Mouse (Mus musculus) hindbrain, embryonic 16.5 days (tissue): Measurements from ENCODE around the gene Rbbp7. TPM values are rescaled to one million over a fixed set of nuclear protein-coding genes. Genes with fewer than 3 reads are reported as not detected.

Experiments used
- ATAC-seq: fragments of 200-750 bp; cut with Nextera tagmentation; 2 replicates; pipeline ENCODE4 v1.8.0; 2017; ENCODE audit warnings: moderate TSS enrichment, moderate library complexity
- H3K27ac ChIP-seq: fragments of 300-500 bp; sonication (generic); 2 replicates; pipeline ENCODE4 v1.5.1; 2014; ENCODE audit warnings: low read depth, mild to moderate bottlenecking, control low read depth, low read length, moderate library complexity
- H3K27me3 ChIP-seq: fragments of 300-500 bp; sonication (generic); replicated peaks from 2 replicates; pipeline ENCODE4 v1.6.1; 2014; ENCODE audit warnings: low read length; ENCODE audit not compliant: control insufficient read depth, insufficient read depth
- H3K36me3 ChIP-seq: fragments of 300-500 bp; sonication (generic); 2 replicates; pipeline ENCODE4 v1.6.1; 2014; ENCODE audit warnings: mild to moderate bottlenecking, low read length, moderate library complexity, mixed read lengths; ENCODE audit not compliant: control insufficient read depth, insufficient read depth
- H3K4me1 ChIP-seq: fragments of 300-500 bp; sonication (generic); 2 replicates; pipeline ENCODE4 v1.6.1; 2014; ENCODE audit warnings: low read depth, low read length; ENCODE audit not compliant: control insufficient read depth, insufficient read depth
- H3K4me2 ChIP-seq: fragments of 300-500 bp; sonication (generic); 2 replicates; pipeline ENCODE4 v1.6.1; 2014; ENCODE audit warnings: mild to moderate bottlenecking, low read length, control low read depth, moderate library complexity
- H3K4me3 ChIP-seq: fragments of 300-500 bp; sonication (generic); 2 replicates; pipeline ENCODE4 v1.5.1; 2014; ENCODE audit warnings: mild to moderate bottlenecking, low read length, control low read depth, moderate library complexity
- H3K9ac ChIP-seq: fragments of 300-500 bp; sonication (generic); 2 replicates; pipeline ENCODE4 v1.6.1; 2014; ENCODE audit warnings: low read depth, mild to moderate bottlenecking, control low read depth, low read length, moderate library complexity
- H3K9me3 ChIP-seq: fragments of 300-500 bp; sonication (generic); 2 replicates; pipeline ENCODE4 v1.6.1; 2014; ENCODE audit warnings: mild to moderate bottlenecking, low read length, moderate library complexity; ENCODE audit not compliant: control insufficient read depth
- WGBS: fragments of 180-500 bp; shearing (Covaris S2); extraction: QIAGEN DNeasy Blood & Tissue Kit; methylation state at CpG from one replicate; pipeline ENCODE4 v1.1.7; 2014; 5-methylcytosine and 5-hydroxymethylcytosine counted together
- polyA plus RNA-seq: library from polyadenylated mRNA; unstranded; fragments of >200 nt; fragmentation: Nextera tagmentation; extraction: Ambion mirVana; gene quantifications from 2 replicates; pipeline ENCODE4 v1.2.1, GENCODE M21; 2015

Gene Rbbp7
- polyA plus RNA-seq, 1 experiment from 2014 or later: 258 TPM

GRCm38 (mm10) chrX:162736140-162736659 is 24.0 kb upstream of the Rbbp7 start:
- H3K4me2 ChIP-seq: peak overlapping the region; percentile 63
- peak overlapping the region; percentile 50; the same call in 1 of the 2 replicates for H3K9ac ChIP-seq
- H3K9me3 ChIP-seq: no peaks in the 10 kb centered on the region
- no peaks in the 10 kb centered on the region for H3K36me3 ChIP-seq
- WGBS: 20% methylated on average over 6 of the region's 9 CpGs
- no peaks in the 10 kb centered on the region for H3K4me1 ChIP-seq
- H3K27ac ChIP-seq: peak overlapping the region; percentile 78
- peak overlapping the region; percentile 35 for H3K4me3 ChIP-seq
- no peaks in the 10 kb centered on the region for H3K27me3 ChIP-seq
- peak; percentile 72 for ATAC-seq

GRCm38 (mm10) chrX:162748696-162749420 is 11.3 kb upstream of the Rbbp7 start:
- no peak overlapping the region for H3K27ac ChIP-seq
- ATAC-seq: no peak
- WGBS: 57% methylated on average over 9 of the region's 9 CpGs
- H3K27me3 ChIP-seq: no peaks in the 10 kb centered on the region
- H3K9ac ChIP-seq: no peak overlapping the region
- no peaks in the 10 kb centered on the region for H3K4me1 ChIP-seq
- H3K9me3 ChIP-seq: no peaks in the 10 kb centered on the region
- H3K4me2 ChIP-seq: no peak overlapping the region
- no peaks in the 10 kb centered on the region for H3K36me3 ChIP-seq
- no peak overlapping the region for H3K4me3 ChIP-seq

- Histone ChIP-seq H3K9ac (no peak overlapping the region), H3K4me1 (no peaks in the 10 kb centered on the region), H3K27me3 (no peaks in the 10 kb centered on the region), H3K27ac (no peak overlapping the region), H3K36me3 (no peaks in the 10 kb centered on the region), H3K4me2 (no peak overlapping the region), H3K4me3 (no peak overlapping the region), H3K9me3 (no peaks in the 10 kb centered on the region)
- no peak for ATAC-seq
- WGBS: 96% methylated on average over 2 of the region's 2 CpGs
Observed at GRCm38 (mm10) chrX:162752418-162752817, 7.8 kb upstream of the Rbbp7 start.

GRCm38 (mm10) chrX:162754314-162754713 is 5.9 kb upstream of the Rbbp7 start:
- ATAC-seq: no peak
- Histone ChIP-seq H3K27me3 (no peaks in the 10 kb centered on the region), H3K4me1 (no peaks in the 10 kb centered on the region; the same call in 1 of the 2 replicates), H3K9me3 (no peaks in the 10 kb centered on the region), H3K9ac (no peak overlapping the region), H3K36me3 (no peaks in the 10 kb centered on the region), H3K4me3 (no peak overlapping the region), H3K4me2 (no peak overlapping the region), H3K27ac (no peak overlapping the region)
- 91% methylated on average over 4 of the region's 4 CpGs for WGBS

- no peak for ATAC-seq
- H3K36me3 ChIP-seq: no peaks in the 10 kb centered on the region
- H3K27me3 ChIP-seq: no peaks in the 10 kb centered on the region
- no peak overlapping the region for H3K9ac ChIP-seq
- H3K27ac ChIP-seq: no peak overlapping the region
- H3K4me1 ChIP-seq: no peaks in the 10 kb centered on the region; the same call in 1 of the 2 replicates
- no peaks in the 10 kb centered on the region for H3K9me3 ChIP-seq
- H3K4me3 ChIP-seq: no peak overlapping the region
- WGBS: 47% methylated on average over 7 of the region's 7 CpGs
- no peak overlapping the region for H3K4me2 ChIP-seq
Observed at GRCm38 (mm10) chrX:162756058-162756457, 4.1 kb upstream of the Rbbp7 start.

- H3K4me3 ChIP-seq: peak overlapping the region; percentile 35
- H3K27ac ChIP-seq: peak overlapping the region; percentile 87
- no peak for ATAC-seq
- H3K4me1 ChIP-seq: no peaks in the 10 kb centered on the region; the same call in none of the 2 replicates
- no peaks in the 10 kb centered on the region for H3K9me3 ChIP-seq
- no peaks in the 10 kb centered on the region for H3K36me3 ChIP-seq
- no peaks in the 10 kb centered on the region for H3K27me3 ChIP-seq
- WGBS: 26% methylated on average over 23 of the region's 32 CpGs
- peak overlapping the region; percentile 6 for H3K9ac ChIP-seq
- peak overlapping the region; percentile 55 for H3K4me2 ChIP-seq
Observed at GRCm38 (mm10) chrX:162759251-162760114, 719 bp upstream of the Rbbp7 start.

GRCm38 (mm10) chrX:162760958-162761515 is 835 bp downstream of the Rbbp7 start:
- Histone ChIP-seq H3K9me3 (no peaks in the 10 kb centered on the region), H3K4me1 (no peaks in the 10 kb centered on the region; the same call in none of the 2 replicates), H3K4me2 (peak overlapping the region; percentile 60), H3K4me3 (peak overlapping the region; percentile 60), H3K27ac (peak overlapping the region; percentile 87), H3K36me3 (no peaks in the 10 kb centered on the region), H3K27me3 (no peaks in the 10 kb centered on the region), H3K9ac (peak overlapping the region; percentile 74)
- 18% methylated on average over 33 of the region's 50 CpGs for WGBS
- ATAC-seq: peak; percentile 12; the same call in 1 of the 2 replicates

GRCm38 (mm10) chrX:162761716-162762395 is 1.7 kb downstream of the Rbbp7 start:
- Histone ChIP-seq H3K36me3 (no peaks in the 10 kb centered on the region), H3K9me3 (no peaks in the 10 kb centered on the region), H3K27ac (no peak overlapping the region), H3K9ac (no peak overlapping the region), H3K27me3 (no peaks in the 10 kb centered on the region), H3K4me1 (no peaks in the 10 kb centered on the region; the same call in none of the 2 replicates), H3K4me3 (peak overlapping the region; percentile 60), H3K4me2 (peak overlapping the region; percentile 60)
- ATAC-seq: no peak
- 52% methylated on average over 9 of the region's 9 CpGs for WGBS
